Mouse (Mus musculus) gastrocnemius, postnatal 14 days (tissue): ENCODE measurements at regions not wholly inside any gene's neighbourhood (a gene's known extent, or its start where the extent isn't known, plus 50 kb on each side); places are given as distances from the start of the nearest gene placed in this dataset.

Experiments
- DNase-seq: peaks from one replicate; pipeline ENCODE4 v3.0.0; 2021; ENCODE audit warnings: mixed read lengths
- intact Hi-C: fragments of 180-260 bp; cut with DNase I; formaldehyde crosslinking; loops from one replicate; pipeline ENCODE4 v1.15.1; 2025; ENCODE audit warnings: low total_unique reads

DNA sequence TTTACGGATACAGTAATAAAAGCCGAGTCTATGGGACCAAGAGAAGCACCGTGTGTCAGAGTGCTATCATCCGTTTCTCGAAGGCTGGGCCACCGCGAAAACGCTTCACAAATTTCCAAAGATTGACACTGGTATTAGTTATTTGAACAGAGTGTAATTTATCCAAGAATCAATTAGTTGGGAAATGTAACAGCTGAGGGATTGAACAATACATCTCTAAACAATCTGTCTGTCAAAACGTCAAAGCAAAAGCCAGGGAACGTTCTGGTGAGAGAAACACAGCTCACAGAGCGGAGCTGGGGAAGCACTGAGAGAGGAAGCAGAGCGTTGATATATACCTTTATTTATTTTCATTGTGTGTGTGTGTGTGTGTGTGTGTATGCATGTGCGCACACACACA lies 498.1 kb upstream of the Fam19a5 start:
- intact Hi-C loops: no loop called here
- DNase-seq: no peak

DNA sequence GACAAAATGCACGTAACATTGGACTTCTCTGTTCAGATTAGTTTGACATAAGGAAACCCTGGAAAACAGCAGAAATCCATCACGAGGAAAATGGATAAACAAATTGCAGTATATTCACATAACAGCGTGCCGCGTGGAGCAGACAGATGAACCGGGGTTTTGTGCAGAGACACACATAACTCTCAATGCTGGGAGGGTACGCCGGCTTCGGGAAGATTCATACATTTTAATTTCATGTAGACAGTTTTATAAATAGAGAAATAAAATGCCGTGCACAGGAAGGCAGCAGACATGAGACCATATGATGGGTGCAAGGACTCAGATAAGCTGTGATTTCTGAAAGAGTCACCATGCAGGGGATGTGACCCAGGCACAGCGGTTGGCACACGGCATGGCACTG lies 489.9 kb upstream of the Fam19a5 start:
- intact Hi-C loops: no loop called here
- DNase-seq: no peak

DNA sequence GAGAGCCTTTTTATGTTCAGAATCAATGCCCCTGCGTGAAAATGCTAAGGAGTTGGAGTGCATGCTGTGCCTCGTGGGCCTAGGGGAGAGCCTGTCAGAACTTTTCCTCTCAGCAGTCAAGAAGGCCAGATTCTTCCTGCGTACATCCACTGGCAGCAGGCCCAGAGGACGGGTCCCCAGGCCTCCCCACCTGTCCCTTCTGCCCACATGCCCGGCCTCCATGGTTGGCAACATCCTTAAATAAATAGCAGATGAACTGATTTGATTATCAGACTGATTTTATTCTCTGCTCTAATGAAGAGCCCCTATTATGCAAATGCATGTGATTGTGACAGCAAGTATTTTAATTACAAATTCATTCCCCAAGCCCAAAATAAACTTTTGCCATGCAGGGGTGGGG lies 479.2 kb upstream of the Fam19a5 start:
- DNase-seq: no peak
- intact Hi-C loops: no loop called here

DNA sequence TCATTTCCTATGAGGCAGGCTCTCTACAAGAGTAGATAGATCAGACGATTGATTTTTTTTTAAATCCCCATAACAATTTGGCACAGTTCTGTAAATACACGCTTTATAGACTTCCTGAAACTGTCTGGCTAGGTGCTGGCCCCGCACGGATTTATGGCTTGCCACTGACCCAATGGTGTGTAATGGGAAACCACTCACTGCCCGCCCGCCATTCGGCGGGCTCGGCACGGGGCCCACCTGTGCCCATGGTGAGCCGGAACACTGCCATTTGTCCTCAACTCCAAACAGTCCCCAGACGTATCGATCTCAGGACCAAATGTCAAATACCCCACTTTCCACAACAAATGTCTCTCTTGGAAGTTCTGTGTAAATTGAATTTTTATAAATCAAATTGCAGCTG lies 475.8 kb upstream of the Fam19a5 start:
- DNase-seq: no peak
- intact Hi-C loops: no loop called here

DNA sequence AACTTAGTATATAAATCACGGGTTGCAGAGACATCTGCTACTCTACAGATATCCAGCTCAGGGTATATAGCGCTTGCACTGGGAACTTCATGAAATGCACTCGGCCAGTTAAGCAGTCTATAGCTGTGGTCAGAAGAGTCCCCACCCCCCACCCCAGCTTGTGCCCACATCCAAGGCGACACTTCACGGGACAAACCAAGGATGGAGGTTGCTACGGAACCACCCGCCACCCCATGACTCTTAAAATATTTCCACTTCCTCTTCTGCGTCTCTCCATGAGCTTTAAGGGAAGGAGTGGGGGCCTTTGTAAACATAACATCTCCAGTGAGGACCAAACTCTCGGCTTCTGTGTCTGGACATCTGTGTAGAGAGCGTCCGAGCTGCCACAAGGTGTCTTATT lies 469.5 kb upstream of the Fam19a5 start:
- DNase-seq: no peak
- intact Hi-C loops: no loop called here

DNA sequence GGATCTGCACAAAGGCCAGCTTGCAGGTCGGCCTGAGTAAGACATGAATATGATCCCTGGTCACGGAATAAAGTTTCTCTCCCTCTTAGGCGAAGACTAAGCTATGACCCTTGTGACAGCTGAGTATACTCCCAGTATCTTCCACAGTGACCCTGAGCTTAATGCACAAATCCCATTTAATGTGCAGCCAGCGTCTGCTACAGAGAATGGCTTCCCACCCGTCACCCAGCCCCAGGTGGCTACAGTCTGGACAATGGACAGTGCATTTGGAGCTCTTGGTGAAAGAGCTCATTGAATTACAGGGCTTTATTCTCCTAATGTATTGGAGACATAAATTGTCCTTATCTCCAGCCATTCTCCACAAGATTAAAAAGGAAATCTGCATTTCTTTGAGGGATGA lies 454.3 kb upstream of the Fam19a5 start:
- intact Hi-C loops: no loop called here
- DNase-seq: no peak

DNA sequence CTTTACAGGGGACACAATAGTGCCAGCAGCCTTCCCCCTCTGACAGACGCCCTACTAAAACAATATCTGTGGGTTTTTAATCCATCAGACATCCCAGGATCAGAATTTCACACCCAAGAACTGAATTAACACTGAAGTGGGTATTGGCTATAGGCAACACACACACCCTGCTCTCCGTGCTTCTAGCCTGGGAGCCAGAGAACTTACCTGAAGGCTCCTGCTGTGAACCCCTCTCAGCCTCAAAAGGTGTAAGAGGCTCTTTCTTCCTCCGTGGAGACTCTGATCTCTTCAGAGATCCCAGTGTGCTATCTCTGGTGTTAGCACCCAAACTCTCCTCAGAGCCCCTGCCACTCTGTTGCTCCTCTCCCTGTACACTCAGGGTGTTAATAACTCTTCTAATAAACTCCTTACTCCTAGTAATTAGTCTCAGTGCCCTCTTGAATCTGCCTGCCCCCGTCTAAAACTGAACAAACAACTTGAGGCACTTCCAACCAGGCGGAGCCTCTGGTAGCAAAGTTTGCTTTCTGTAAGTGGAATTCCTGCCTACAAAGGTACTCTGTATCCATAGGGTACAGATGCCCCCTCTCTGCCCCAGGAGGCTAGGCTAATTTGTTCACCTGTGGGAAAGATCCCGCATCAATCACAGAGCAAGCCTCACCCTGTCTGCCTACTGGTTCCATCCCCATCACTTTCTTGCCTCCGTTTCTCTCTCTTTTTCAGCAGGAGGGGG lies 452.9 kb upstream of the Fam19a5 start:
- intact Hi-C loops: no loop called here

DNA sequence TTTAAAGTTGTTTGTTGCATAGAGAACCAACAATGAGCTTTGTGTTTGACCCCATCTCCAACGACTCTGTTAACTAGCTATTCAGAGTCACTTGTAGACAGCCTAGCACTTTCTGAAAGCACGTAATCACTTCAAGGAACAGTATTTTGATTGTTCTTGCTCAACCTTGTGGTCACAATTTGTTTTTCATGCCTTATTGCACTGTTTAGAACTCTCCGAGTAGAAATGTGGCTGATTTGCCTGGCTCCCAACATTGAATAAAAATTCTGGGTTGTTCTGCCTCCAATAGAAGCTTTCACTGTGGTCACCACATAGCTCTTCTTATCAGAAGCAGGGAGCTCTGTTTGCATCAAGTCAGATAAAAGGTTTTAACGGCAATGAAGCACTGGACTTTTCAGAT lies 446.9 kb upstream of the Fam19a5 start:
- intact Hi-C loops: no loop called here
- no peak for DNase-seq

More for the DNA sequence above, 452.9 kb upstream of the Fam19a5 start:
- DNase-seq: no peak

DNA sequence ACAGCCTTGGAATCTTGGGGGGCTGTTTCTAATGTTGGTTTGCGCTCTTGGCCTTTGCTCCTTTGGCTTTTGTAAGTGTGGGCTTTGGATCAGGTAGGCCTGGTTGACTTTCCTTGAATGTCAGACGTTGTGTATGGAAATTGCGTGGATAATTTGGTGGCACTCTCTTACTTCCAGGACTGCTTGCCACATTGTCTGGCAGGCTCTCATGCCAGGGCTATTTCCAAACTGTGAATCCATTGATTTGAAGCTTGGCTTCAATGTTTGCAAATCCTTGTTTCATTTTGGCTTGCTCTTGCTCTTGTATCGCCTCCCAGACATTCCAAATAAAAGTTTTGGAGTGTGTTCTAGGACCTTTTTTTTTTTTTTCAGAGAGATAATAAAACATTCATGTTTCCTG lies 443.0 kb upstream of the Fam19a5 start:
- no peak for DNase-seq
- intact Hi-C loops: no loop called here

DNA sequence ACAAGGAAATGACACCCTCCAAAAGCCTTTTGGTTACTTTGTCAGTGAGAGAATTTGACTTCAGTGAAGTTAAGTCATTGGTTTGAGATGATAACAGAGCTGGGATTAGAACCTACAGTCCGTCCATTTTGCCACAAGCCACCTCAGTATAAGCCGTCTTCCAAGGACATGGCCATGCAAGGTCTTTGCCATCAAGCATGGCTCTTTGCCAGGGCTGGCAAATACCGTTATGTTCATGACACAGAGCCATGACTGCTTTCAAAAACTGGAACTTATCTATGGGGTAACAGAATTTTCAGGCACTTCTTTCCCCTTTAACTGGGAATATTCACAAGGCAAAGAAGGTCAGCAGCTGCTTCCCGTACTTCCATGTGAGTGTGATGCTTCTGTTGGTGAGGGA lies 441.9 kb upstream of the Fam19a5 start:
- intact Hi-C loops: no loop called here
- DNase-seq: no peak

DNA sequence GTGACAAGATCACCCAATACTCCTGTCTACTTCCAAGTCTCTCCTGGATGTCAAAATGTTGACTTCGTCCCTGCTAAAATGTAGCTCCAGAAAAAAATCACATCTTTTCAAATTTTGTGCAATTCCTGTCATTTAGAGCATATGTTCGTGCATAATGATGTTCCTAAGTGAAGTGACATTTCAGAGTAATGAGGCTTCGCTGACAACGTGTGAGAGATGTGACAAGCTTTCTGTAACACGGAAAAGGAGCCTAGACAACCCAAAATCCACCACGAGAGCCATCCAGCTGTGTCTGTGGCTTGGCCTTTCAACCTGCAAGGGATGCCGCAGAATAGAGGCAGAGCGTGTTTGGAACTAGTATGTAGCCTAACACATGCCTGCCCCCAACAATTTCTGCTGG lies 438.1 kb upstream of the Fam19a5 start:
- intact Hi-C loops: no loop called here
- DNase-seq: no peak

DNA sequence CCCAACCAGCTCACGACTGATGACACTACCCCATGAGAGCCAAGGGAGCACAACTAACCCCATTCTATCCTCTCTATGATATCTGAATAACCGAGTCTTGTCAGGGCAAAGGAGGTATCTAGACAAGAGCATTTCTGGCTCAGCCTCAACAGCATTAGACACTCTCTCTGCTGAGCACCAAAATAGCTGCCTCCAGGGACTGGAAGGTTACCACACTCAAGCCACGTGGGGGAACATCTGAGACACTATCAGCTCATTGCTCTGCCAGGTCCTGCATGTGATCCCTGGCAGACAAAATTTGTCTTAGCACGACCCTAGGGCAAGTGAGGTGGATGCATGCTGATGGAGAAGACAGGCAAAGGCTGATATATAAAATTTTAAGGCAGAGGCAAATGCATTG lies 436.4 kb upstream of the Fam19a5 start:
- intact Hi-C loops: no loop called here
- no peak for DNase-seq

DNA sequence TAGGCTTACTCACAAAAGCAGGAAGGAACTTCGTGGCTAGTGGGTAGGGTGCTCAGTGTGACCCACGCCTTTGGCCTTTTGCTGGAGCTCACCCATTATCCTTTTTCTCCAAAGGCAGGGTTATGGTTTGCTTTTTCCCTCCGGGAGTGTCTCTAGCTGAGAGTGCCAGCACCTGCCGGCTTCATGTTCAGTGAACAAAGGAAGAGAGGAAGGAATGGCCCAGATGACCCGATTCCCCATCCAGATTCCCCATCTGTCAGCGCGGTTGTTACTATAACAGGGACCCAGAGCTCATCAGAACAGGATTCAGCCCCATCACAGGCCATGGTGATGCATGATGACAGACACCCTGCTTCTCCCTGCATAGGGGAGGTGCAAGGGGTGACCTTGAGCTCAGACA lies 435.7 kb upstream of the Fam19a5 start:
- intact Hi-C loops: no loop called here
- DNase-seq: no peak

DNA sequence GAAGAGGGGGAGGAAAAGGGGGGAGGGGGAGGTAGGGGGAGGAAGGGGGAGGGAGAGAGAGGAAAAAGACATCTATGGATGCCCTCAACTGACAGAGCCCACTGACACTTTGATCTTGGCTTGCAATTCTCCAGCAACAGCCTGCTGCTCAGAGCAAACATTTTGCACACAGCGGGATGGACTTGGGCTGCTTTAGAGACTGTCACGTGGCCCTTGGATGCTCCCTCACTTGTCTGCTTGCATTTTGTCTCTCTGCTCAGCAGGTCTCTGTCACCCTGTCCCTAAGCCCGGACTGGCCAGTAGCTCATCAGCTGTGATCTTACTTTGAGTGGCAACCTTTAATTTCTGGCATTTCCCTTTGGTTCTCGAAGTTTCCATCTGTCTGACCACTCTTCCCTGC lies 421.4 kb upstream of the Fam19a5 start:
- intact Hi-C loops: no loop called here
- no peak for DNase-seq

DNA sequence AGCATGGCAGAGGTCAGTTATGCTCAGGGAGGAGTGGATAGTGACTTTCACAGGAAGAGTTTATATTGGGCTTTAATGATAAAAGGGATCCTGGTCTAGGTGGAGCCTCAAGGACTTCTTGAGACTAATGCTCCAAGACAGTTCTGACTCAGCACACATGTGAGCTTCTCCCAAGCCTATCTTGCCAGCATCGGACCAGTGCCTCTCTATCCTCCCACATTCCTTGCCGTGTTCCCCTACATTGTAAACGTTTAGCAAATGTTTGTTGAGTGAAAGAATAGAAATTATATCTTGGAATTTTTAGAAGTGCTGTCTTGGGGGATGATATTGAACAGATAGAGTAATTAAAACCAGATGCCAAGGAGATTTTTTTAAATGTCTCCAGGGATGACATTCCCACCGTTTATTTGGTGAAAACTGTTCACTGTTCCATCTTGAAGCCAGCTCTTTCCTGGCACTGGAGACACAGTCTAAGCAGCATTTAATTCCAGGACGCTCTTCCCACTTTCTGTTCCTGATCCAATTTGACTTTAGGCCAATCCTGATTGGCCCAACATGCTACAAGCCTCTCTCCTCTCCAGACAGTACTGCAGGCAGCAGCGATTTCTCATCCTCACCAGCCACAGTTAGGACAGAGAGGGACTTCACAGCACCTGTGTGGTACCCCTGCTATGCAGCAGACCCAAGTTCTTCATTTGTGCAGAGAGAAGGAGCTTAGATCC lies 418.5 kb upstream of the Fam19a5 start:
- intact Hi-C loops: no loop called here
- no peak for DNase-seq

DNA sequence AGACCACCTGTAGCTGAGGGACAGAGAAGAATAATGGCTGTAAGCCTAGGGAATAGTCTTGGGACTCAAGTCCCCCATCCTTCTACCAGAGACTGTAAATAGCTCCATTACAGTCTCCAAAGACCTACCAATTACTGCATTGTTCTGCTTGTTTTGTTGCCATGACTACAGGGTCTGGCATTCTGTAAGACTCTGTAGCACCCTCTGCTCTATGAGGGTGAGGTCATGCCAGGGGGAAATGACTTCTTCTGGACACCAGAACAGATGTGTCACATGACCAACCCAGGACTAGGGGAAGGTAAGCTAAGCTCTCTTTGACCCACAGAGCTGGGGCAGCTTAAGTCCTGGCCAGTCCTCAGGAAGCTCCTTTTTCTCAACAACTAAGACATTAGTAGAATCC lies 405.2 kb upstream of the Fam19a5 start:
- DNase-seq: no peak
- intact Hi-C loops: no loop called here

DNA sequence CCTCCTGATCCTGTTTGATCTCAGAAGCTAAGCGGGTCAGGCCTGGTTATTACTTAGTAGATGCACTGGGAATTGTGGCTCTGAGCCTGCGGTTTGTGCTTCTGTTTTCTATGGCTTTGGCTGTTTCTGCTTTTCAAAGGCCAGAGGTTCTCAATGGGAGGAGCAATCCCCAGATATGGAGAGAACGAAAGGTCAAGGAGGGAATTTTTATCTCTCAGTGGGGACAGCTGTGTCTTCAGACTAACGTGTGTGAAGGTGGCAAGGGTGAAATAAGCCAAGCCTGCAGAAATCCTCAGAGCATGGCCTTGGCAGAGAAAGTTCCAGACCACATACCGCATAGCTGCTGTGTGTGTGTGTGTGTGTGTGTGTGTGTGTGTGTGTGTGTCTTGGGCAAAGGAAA lies 375.0 kb upstream of the Fam19a5 start:
- no peak for DNase-seq
- intact Hi-C loops: no loop called here

DNA sequence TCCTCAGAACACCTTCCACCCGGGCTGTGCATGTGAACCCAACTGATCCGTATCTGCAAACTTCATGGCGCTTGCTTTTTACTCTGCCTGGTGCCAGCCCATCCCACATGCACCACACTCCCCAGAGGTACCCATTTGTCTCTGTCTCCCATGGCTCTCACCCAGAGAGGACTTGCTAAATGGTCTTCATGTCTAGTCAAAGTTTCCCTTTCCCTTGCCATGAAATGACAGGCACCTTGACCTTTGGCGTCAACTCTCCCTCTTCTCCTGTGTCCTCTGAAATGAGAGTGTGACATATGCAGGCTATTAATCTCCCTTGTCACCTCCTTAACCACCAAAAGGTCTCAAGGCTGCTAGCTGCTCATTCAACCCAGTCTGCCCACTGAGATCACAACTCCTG lies 373.2 kb upstream of the Fam19a5 start:
- no peak for DNase-seq
- intact Hi-C loops: no loop called here

DNA sequence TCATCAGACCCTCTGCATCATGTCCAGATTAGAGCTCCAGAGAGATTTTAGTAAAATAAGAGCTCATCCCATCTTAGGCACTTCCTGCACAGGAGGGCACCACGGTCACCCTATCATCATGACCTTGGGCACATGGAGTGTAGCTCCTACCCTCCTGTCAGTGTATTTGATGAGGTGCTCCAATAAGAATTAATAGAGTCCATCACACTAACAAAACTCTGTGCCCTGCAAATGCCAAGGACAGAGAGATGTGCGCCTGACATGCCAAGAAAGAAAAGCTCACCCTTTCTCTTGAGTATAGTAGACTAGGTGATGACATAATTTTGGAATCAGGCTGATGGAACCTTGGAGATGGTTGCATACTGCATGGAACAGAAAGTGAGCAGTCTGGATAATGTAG lies 371.0 kb upstream of the Fam19a5 start:
- intact Hi-C loops: no loop called here
- no peak for DNase-seq

DNA sequence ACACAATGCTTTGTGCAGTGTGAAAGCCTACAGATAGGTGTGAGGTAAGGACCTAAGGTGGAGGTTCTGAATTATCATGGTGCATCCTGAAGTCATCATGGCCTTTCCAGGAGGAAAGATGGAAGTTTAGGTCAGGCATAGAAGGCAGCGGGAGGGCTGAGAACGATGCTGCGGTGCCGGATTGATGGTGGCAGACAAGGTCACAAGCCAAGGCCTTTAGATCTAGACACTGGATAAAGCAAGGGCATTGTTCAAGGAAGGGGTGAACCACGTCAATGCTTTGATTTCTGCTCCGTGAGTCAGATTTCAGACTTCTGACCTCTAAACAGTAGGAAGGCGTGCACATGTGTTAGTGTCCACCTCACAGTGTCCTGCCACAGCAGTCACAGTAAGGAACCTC lies 365.5 kb upstream of the Fam19a5 start:
- intact Hi-C loops: no loop called here
- no peak for DNase-seq

DNA sequence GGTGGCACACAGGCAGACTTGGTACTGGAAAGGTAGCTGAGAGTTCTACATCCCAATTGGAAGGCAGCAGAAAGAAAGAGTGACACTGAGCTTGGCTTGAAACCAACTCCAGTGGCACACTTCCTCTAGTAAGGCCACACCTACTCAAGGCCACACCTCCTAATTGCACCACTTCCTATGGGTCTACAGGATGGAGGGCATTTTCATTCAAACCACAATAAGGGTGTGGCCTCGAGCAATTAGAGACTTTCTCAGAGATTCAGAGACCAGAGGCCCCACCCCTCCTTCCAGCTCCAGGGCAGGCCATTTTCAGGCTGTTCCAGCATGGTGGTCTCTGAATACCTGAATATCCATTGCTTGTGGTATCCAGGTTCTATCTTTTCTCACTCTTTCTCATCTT lies 363.3 kb upstream of the Fam19a5 start:
- intact Hi-C loops: no loop called here
- DNase-seq: no peak

DNA sequence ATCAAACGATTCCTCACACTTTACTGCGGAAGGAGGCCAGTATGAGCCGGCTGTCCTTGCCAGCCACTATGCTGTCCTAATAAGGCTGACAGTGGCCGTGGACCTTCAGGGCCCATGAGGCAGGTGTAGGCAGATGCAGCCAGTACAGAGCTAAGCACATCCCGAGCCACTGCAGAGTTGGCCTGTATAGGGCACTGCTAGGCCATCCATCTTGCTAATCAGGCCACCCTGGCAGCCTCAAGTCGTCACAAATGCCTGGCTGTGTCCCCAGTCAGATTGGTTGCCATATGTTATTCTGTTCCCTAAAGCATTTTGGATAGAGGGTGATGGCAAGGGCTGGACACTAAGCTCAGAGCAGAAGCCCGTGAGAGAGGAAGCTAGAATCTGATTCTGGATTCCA lies 359.9 kb upstream of the Fam19a5 start:
- DNase-seq: no peak
- intact Hi-C loops: no loop called here
